Mouse (Mus musculus) MEL (cell line): ENCODE data around the gene Mthfd1l. TPM values are rescaled to one million over a fixed set of nuclear protein-coding genes. Genes with fewer than 3 reads are reported as not detected.

Experiments used
- DNase-seq: peaks from one replicate; pipeline ENCODE4 v3.0.0; 2011; ENCODE audit warnings: low read depth, low spot score
- H3K27ac ChIP-seq: 2 replicates; pipeline ENCODE4 v1.5.1; 2012; ENCODE audit warnings: low read depth, mild to moderate bottlenecking, control low read depth, low read length, moderate library complexity; ENCODE audit not compliant: control insufficient read depth
- H3K27me3 ChIP-seq, 2 experiments: fragments of 150-350 bp in 1 of 2; sonication (generic) in 1 of 2; 2 replicates each; pipeline ENCODE4 v1.6.1; 2012; ENCODE audit warnings: low read length in 2 of 2, mild to moderate bottlenecking in 2 of 2, improper control_type of control experiment in 1 of 2, moderate library complexity in 1 of 2; ENCODE audit not compliant: insufficient read depth in 2 of 2, control insufficient read depth in 1 of 2
- H3K36me3 ChIP-seq, 2 experiments: 2 replicates each; pipeline ENCODE4 v1.6.1; 2012 to 2014; ENCODE audit warnings: low read length in 2 of 2, improper control_type of control experiment in 1 of 2, inconsistent platforms in 1 of 2, mild to moderate bottlenecking in 1 of 2; ENCODE audit not compliant: insufficient read depth in 2 of 2, control insufficient read depth in 1 of 2
- H3K4me1 ChIP-seq, 2 experiments: fragments of 150-350 bp in 1 of 2; sonication (generic) in 1 of 2; 2 replicates each; pipeline ENCODE4 v1.6.1; 2012; ENCODE audit warnings: low read length in 2 of 2, improper control_type of control experiment in 1 of 2, mild to moderate bottlenecking in 1 of 2; ENCODE audit not compliant: insufficient read depth in 2 of 2, control insufficient read depth in 1 of 2
- H3K4me3 ChIP-seq, 2 experiments: fragments of 150-350 bp in 1 of 2; sonication (generic) in 1 of 2; 2 replicates each; pipeline ENCODE4 v1.5.1; 2012; ENCODE audit warnings: low read depth in 2 of 2, low read length in 2 of 2, mild to moderate bottlenecking in 2 of 2, moderate library complexity in 2 of 2, control low read depth in 1 of 2, improper control_type of control experiment in 1 of 2; ENCODE audit not compliant: control insufficient read depth in 1 of 2, insufficient read depth in 1 of 2
- H3K79me2 ChIP-seq: 2 replicates; pipeline ENCODE4 v1.6.1; 2012; ENCODE audit warnings: mild to moderate bottlenecking, low read length, moderate library complexity; ENCODE audit not compliant: control insufficient read depth, poor library complexity, insufficient read depth
- H3K9ac ChIP-seq: 2 replicates; pipeline ENCODE4 v1.6.1; 2012; ENCODE audit warnings: low read depth, mild to moderate bottlenecking, control low read depth, low read length, moderate library complexity; ENCODE audit not compliant: control insufficient read depth, poor library complexity, severe bottlenecking
- H3K9me3 ChIP-seq: fragments of 150-350 bp; sonication (generic); replicated peaks from 2 replicates; pipeline ENCODE4 v1.6.1; 2012; ENCODE audit warnings: mild to moderate bottlenecking, low read length, improper control_type of control experiment, moderate library complexity; ENCODE audit not compliant: insufficient read depth
- CTCF ChIP-seq, 3 experiments: IDR thresholded peaks in 2 of 3; conservative IDR thresholded peaks in 1 of 3; 2 replicates each; pipeline ENCODE4 v1.5.1; 2011 to 2012; ENCODE audit warnings: low read length in 3 of 3, low read depth in 2 of 3, mild to moderate bottlenecking in 2 of 3, improper control_type of control experiment in 1 of 3, inconsistent platforms in 1 of 3, mixed read lengths in 1 of 3, moderate library complexity in 1 of 3; ENCODE audit not compliant: control insufficient read depth in 1 of 3, insufficient read depth in 1 of 3, poor library complexity in 1 of 3, severe bottlenecking in 1 of 3
- ELF1 ChIP-seq: IDR thresholded peaks from 2 replicates; pipeline ENCODE4 v1.6.1; 2014; ENCODE audit warnings: low read depth, mild to moderate bottlenecking, inconsistent platforms, low read length, improper control_type of control experiment, moderate library complexity
- EP300 ChIP-seq, 2 experiments: IDR thresholded peaks; 2 replicates each; pipeline ENCODE4 v1.6.1; 2011; ENCODE audit warnings: improper control_type of control experiment in 2 of 2, low read length in 2 of 2, low read depth in 1 of 2, mild to moderate bottlenecking in 1 of 2
- GABPA ChIP-seq: IDR thresholded peaks from 2 replicates; pipeline ENCODE4 v1.6.1; 2012; ENCODE audit warnings: low read depth, mild to moderate bottlenecking, inconsistent platforms, low read length, improper control_type of control experiment, moderate library complexity
- HCFC1 ChIP-seq: IDR thresholded peaks from 2 replicates; pipeline ENCODE4 v1.6.1; 2012; ENCODE audit warnings: low read depth, mild to moderate bottlenecking, inconsistent platforms, low read length, improper control_type of control experiment, moderate library complexity
- KAT2A ChIP-seq: conservative IDR thresholded peaks from 2 replicates; pipeline ENCODE4 v1.6.1; 2012; ENCODE audit warnings: low read depth, low read length, improper control_type of control experiment, inconsistent platforms
- MAX ChIP-seq: IDR thresholded peaks from 2 replicates; pipeline ENCODE4 v1.6.1; 2011; ENCODE audit warnings: low read length, improper control_type of control experiment
- MAZ ChIP-seq: IDR thresholded peaks from 2 replicates; pipeline ENCODE4 v1.6.1; 2012; ENCODE audit warnings: low read depth, mild to moderate bottlenecking, inconsistent platforms, low read length, improper control_type of control experiment
- MEF2A ChIP-seq: IDR thresholded peaks from 2 replicates; pipeline ENCODE4 v1.6.1; 2014; ENCODE audit warnings: low read depth, mild to moderate bottlenecking, inconsistent platforms, low read length, improper control_type of control experiment; ENCODE audit not compliant: poor library complexity, insufficient replicate concordance, severe bottlenecking; ENCODE audit errors: extremely low read depth
- NRF1 ChIP-seq: IDR thresholded peaks from 2 replicates; pipeline ENCODE4 v1.6.1; 2014; ENCODE audit warnings: low read depth, mild to moderate bottlenecking, inconsistent platforms, low read length, improper control_type of control experiment, moderate library complexity; ENCODE audit not compliant: poor library complexity, insufficient read depth, severe bottlenecking
- POLR2AphosphoS2 ChIP-seq: IDR thresholded peaks from 2 replicates; pipeline ENCODE4 v1.6.1; 2011; ENCODE audit warnings: low read length, improper control_type of control experiment
- POLR2AphosphoS5 ChIP-seq: IDR thresholded peaks from 2 replicates; pipeline ENCODE4 v1.6.1; 2012; ENCODE audit warnings: low read depth, borderline replicate concordance, mild to moderate bottlenecking, inconsistent platforms, low read length, moderate library complexity, mixed read lengths
- RCOR1 ChIP-seq: IDR thresholded peaks from 2 replicates; pipeline ENCODE4 v1.6.1; 2012; ENCODE audit warnings: low read depth, mild to moderate bottlenecking, inconsistent platforms, low read length, improper control_type of control experiment
- SIN3A ChIP-seq: IDR thresholded peaks from 2 replicates; pipeline ENCODE4 v1.6.1; 2012; ENCODE audit warnings: low read length, improper control_type of control experiment, inconsistent platforms
- SMC3 ChIP-seq: IDR thresholded peaks from 2 replicates; pipeline ENCODE4 v1.6.1; 2011; ENCODE audit warnings: low read depth, low read length, improper control_type of control experiment
- TAL1 ChIP-seq: IDR thresholded peaks from 2 replicates; pipeline ENCODE4 v1.6.1; 2012; ENCODE audit warnings: mild to moderate bottlenecking, inconsistent platforms, low read length, moderate library complexity, mixed read lengths
- TCF12 ChIP-seq: IDR thresholded peaks from 2 replicates; pipeline ENCODE4 v1.6.1; 2014; ENCODE audit warnings: low read depth, mild to moderate bottlenecking, inconsistent platforms, low read length, improper control_type of control experiment, moderate library complexity
- UBTF ChIP-seq: IDR thresholded peaks from 2 replicates; pipeline ENCODE4 v1.6.1; 2012; ENCODE audit warnings: low read depth, mild to moderate bottlenecking, inconsistent platforms, low read length, improper control_type of control experiment, moderate library complexity, borderline replicate concordance; ENCODE audit not compliant: insufficient read depth
- USF1 ChIP-seq: IDR thresholded peaks from 2 replicates; pipeline ENCODE4 v1.6.1; 2014; ENCODE audit warnings: low read depth, mild to moderate bottlenecking, inconsistent platforms, low read length, improper control_type of control experiment, moderate library complexity
- USF2 ChIP-seq, 2 experiments: IDR thresholded peaks; 2 replicates each; pipeline ENCODE4 v1.6.1; 2011 to 2012; ENCODE audit warnings: improper control_type of control experiment in 2 of 2, low read length in 2 of 2, borderline replicate concordance in 1 of 2, inconsistent platforms in 1 of 2, low read depth in 1 of 2, mild to moderate bottlenecking in 1 of 2; ENCODE audit not compliant: insufficient read depth in 1 of 2
- ZC3H11A ChIP-seq: IDR thresholded peaks from 2 replicates; pipeline ENCODE4 v1.6.1; 2012; ENCODE audit warnings: low read depth, mild to moderate bottlenecking, inconsistent platforms, low read length, improper control_type of control experiment
- ZKSCAN1 ChIP-seq: IDR thresholded peaks from 2 replicates; pipeline ENCODE4 v1.6.1; 2012; ENCODE audit warnings: low read depth, mild to moderate bottlenecking, inconsistent platforms, low read length, improper control_type of control experiment, moderate library complexity
- ZMIZ1 ChIP-seq: IDR thresholded peaks from 2 replicates; pipeline ENCODE4 v1.6.1; 2012; ENCODE audit warnings: low read depth, mild to moderate bottlenecking, inconsistent platforms, low read length, improper control_type of control experiment, moderate library complexity
- ZNF384 ChIP-seq: IDR thresholded peaks from 2 replicates; pipeline ENCODE4 v1.6.1; 2012; ENCODE audit warnings: low read depth, mild to moderate bottlenecking, inconsistent platforms, low read length, improper control_type of control experiment
- polyA plus RNA-seq, 2 experiments: library from polyadenylated mRNA; stranded (reverse) in 1 of 2; unstranded in 1 of 2; fragments of >175 nt in 1 of 2; fragments of >200 nt in 1 of 2; gene quantifications; 2 replicates each; pipeline versions ENCODE4 v1.2.1 to v1.2.4; 2012; ENCODE audit warnings: low replicate concordance in 2 of 2, low read depth in 1 of 2; ENCODE audit not compliant: insufficient read length in 2 of 2, insufficient read depth in 1 of 2, missing spikeins in 1 of 2
- total RNA-seq: library from RNA; depleted of rRNA; stranded (reverse); fragments of 300-350 nt; gene quantifications from 2 replicates; pipeline ENCODE4 v1.2.3, GENCODE M21; 2012

Mthfd1l gene
- total and polyA plus RNA-seq, 3 experiments, result 43.1 to 1,097 (median 83.0) TPM

GRCm38 (mm10) chr10:4174229-4174628 lies 201.3 kb downstream of the Mthfd1l start:
- no peaks in the 10 kb centered on the region for H3K27me3 ChIP-seq
- H3K9ac ChIP-seq, result no peak overlapping the region
- H3K79me2 ChIP-seq, result no peaks in the 10 kb centered on the region
- H3K27ac ChIP-seq, result no peak overlapping the region
- H3K36me3 ChIP-seq, result peaks cover 0 to 3% of the 10 kb centered on the region in 2 experiments; a peak in 1 of 4 replicates
- no peak for DNase-seq
- H3K4me1 ChIP-seq, result peaks cover 0 to 6% of the 10 kb centered on the region in 2 experiments; a peak in 2 of 4 replicates
- no peak overlapping the region for H3K4me3 ChIP-seq
- H3K9me3 ChIP-seq, result no peaks in the 10 kb centered on the region
- TF ChIP-seq SMC3 (no peak), RCOR1 (no peak), POLR2AphosphoS5 (no peak), ZC3H11A (no peak), NRF1 (no peak), MAZ (no peak), POLR2AphosphoS2 (no peak), EP300 (IDR thresholded peaks at IDR 0.05; ENCODE audit: low read depth in 1 of 2, low read length in 2 of 2) (no peak), ZKSCAN1 (no peak), TCF12 (no peak), ZNF384 (no peak), KAT2A (no peak), UBTF (no peak), HCFC1 (no peak)

GRCm38 (mm10) chr10:4174717-4175116 lies 201.8 kb downstream of the Mthfd1l start:
- Histone ChIP-seq H3K9ac (no peak overlapping the region), H3K36me3 (peaks cover 0 to 3% of the 10 kb centered on the region in 2 experiments; a peak in 1 of 4 replicates), H3K27ac (no peak overlapping the region), H3K27me3 (no peaks in the 10 kb centered on the region), H3K4me1 (peaks cover 0 to 6% of the 10 kb centered on the region in 2 experiments; a peak in 2 of 4 replicates), H3K4me3 (no peak overlapping the region), H3K9me3 (no peaks in the 10 kb centered on the region), H3K79me2 (no peaks in the 10 kb centered on the region)
- TF ChIP-seq MAX (no peak), UBTF (no peak), USF2 (IDR thresholded peaks at IDR 0.05; ENCODE audit: borderline replicate concordance in 1 of 2, insufficient read depth in 1 of 2, low read depth in 1 of 2, low read length in 2 of 2) (no peak), GABPA (no peak), MEF2A (no peak), ZMIZ1 (no peak), ELF1 (no peak), ZNF384 (no peak), CTCF (IDR thresholded peaks at IDR 0.05 in 2 of 3, conservative IDR thresholded peaks at IDR 0.05 in 1 of 3; ENCODE audit: control insufficient read depth in 1 of 3, insufficient read depth in 1 of 3, low read depth in 2 of 3, low read length in 3 of 3, poor library complexity in 1 of 3, severe bottlenecking in 1 of 3) (no peak), SIN3A (no peak), NRF1 (no peak), USF1 (no peak), TAL1 (no peak)
- no peak for DNase-seq
